Mouse (Mus musculus): ENCODE results near the gene Lect2.

The Lect2 gene

GRCm38 (mm10) chr13:56501866-56502420 is 46.4 kb downstream of the Lect2 start:
- DNase-seq (ENCODE audit: low read depth) = no peak

GRCm38 (mm10) chr13:56500636-56501035 is 47.7 kb downstream of the Lect2 start:
- DNase-seq (ENCODE audit: low read depth) = no peak

GRCm38 (mm10) chr13:56500132-56500531 is 48.2 kb downstream of the Lect2 start:
- DNase-seq (ENCODE audit: low read depth) = no peak

- no peak for DNase-seq (ENCODE audit: low read depth)
Measured at GRCm38 (mm10) chr13:56494440-56494839, 53.9 kb downstream of the Lect2 start.
